Mouse (Mus musculus): ENCODE data around the gene Trmt2a. TPM values are rescaled to one million over a fixed set of nuclear protein-coding genes. Genes with fewer than 3 reads are reported as not detected.

The Trmt2a gene
- total RNA-seq (2021), result 10 to 100 TPM; 46.4 to 57.9 TPM

- DNase-seq (ENCODE audit: extremely low spot score in 1 of 2, low spot score in 1 of 2), result peak; percentile 96 to 97
Measured at GRCm38 (mm10) chr16:18248433-18249363, at the start of gene Trmt2a, which contains the start of gene Ranbp1. Trmt2a (plus strand) TSS chr16:18248679. Ranbp1 (minus strand) TSS chr16:18248732.

- no peak for DNase-seq (ENCODE audit: extremely low spot score in 1 of 2, low spot score in 1 of 2)
Measured at GRCm38 (mm10) chr16:18200062-18200461, 48.4 kb upstream of the Trmt2a start.

GRCm38 (mm10) chr16:18201620-18202019 is 46.9 kb upstream of the Trmt2a start:
- no peak for DNase-seq (ENCODE audit: extremely low spot score in 1 of 2, low spot score in 1 of 2)

- DNase-seq (ENCODE audit: extremely low spot score in 1 of 2, low spot score in 1 of 2), result no peak
Measured at GRCm38 (mm10) chr16:18202061-18202460, 46.4 kb upstream of the Trmt2a start.

- DNase-seq (ENCODE audit: extremely low spot score in 1 of 2, low spot score in 1 of 2), result no peak
Measured at GRCm38 (mm10) chr16:18203430-18204091, 44.9 kb upstream of the Trmt2a start.

GRCm38 (mm10) chr16:18210701-18211416 is 37.6 kb upstream of the Trmt2a start:
- DNase-seq (ENCODE audit: extremely low spot score in 1 of 2, low spot score in 1 of 2), result peak in 1 of 2 experiments; percentile 87

- DNase-seq (ENCODE audit: extremely low spot score in 1 of 2, low spot score in 1 of 2), result peak; percentile 93 to 100
Measured at GRCm38 (mm10) chr16:18211417-18212171, 36.9 kb upstream of the Trmt2a start.

GRCm38 (mm10) chr16:18213689-18214088 is 34.8 kb upstream of the Trmt2a start:
- DNase-seq (ENCODE audit: extremely low spot score in 1 of 2, low spot score in 1 of 2), result peak in 1 of 2 experiments; percentile 53

- DNase-seq (ENCODE audit: extremely low spot score in 1 of 2, low spot score in 1 of 2), result no peak
Measured at GRCm38 (mm10) chr16:18214858-18215257, 33.6 kb upstream of the Trmt2a start.

GRCm38 (mm10) chr16:18217579-18217978 is 30.9 kb upstream of the Trmt2a start, which contains the start of gene Ccdc188:
Ccdc188 (plus strand) TSS chr16:18217879.
- no peak for DNase-seq (ENCODE audit: extremely low spot score in 1 of 2, low spot score in 1 of 2)

- DNase-seq (ENCODE audit: extremely low spot score in 1 of 2, low spot score in 1 of 2), result no peak
Measured at GRCm38 (mm10) chr16:18218580-18218996, 29.9 kb upstream of the Trmt2a start.

- no peak for DNase-seq (ENCODE audit: extremely low spot score in 1 of 2, low spot score in 1 of 2)
Measured at GRCm38 (mm10) chr16:18220001-18220400, 28.5 kb upstream of the Trmt2a start.

- DNase-seq (ENCODE audit: extremely low spot score in 1 of 2, low spot score in 1 of 2), result no peak
Measured at GRCm38 (mm10) chr16:18220856-18221542, 27.5 kb upstream of the Trmt2a start.

- no peak for DNase-seq (ENCODE audit: extremely low spot score in 1 of 2, low spot score in 1 of 2)
Measured at GRCm38 (mm10) chr16:18221543-18221898, 27.0 kb upstream of the Trmt2a start.

- DNase-seq (ENCODE audit: extremely low spot score in 1 of 2, low spot score in 1 of 2), result no peak
Measured at GRCm38 (mm10) chr16:18222188-18222587, 26.3 kb upstream of the Trmt2a start.

GRCm38 (mm10) chr16:18227187-18227586 is 21.3 kb upstream of the Trmt2a start:
- no peak for DNase-seq (ENCODE audit: extremely low spot score in 1 of 2, low spot score in 1 of 2)

GRCm38 (mm10) chr16:18227897-18228422 is 20.5 kb upstream of the Trmt2a start:
- DNase-seq (ENCODE audit: extremely low spot score in 1 of 2, low spot score in 1 of 2), result no peak

- no peak for DNase-seq (ENCODE audit: extremely low spot score in 1 of 2, low spot score in 1 of 2)
Measured at GRCm38 (mm10) chr16:18228856-18229255, 19.6 kb upstream of the Trmt2a start.

GRCm38 (mm10) chr16:18229622-18230021 is 18.9 kb upstream of the Trmt2a start:
- peak in 1 of 2 experiments; percentile 67 for DNase-seq (ENCODE audit: extremely low spot score in 1 of 2, low spot score in 1 of 2)
